Mouse (Mus musculus) WW6 (cell line): ENCODE measurements at regions not wholly inside any gene's neighbourhood (a gene's known extent, or its start where the extent isn't known, plus 50 kb on each side); places are given as distances from the start of the nearest gene placed in this dataset.

Experiments used
- DNase-seq: peaks from one replicate; pipeline ENCODE4 v3.0.0-alpha.2; 2013; ENCODE audit warnings: low read depth, low spot score

- DNase-seq = no peak
These were observed 93.3 kb downstream of the Zfp281 start for GRCm38 (mm10) chr1:136717830-136718517.

GRCm38 (mm10) chr1:136723839-136724443, 99.2 kb downstream of the Zfp281 start:
- DNase-seq = no peak

GRCm38 (mm10) chr1:136725242-136725641, 100.5 kb downstream of the Zfp281 start:
- DNase-seq = no peak

- no peak for DNase-seq
These were observed 101.6 kb downstream of the Zfp281 start for GRCm38 (mm10) chr1:136726145-136726935.

- peak; percentile 50 for DNase-seq
These were observed 103.3 kb downstream of the Zfp281 start for GRCm38 (mm10) chr1:136727868-136728631.

- DNase-seq = no peak
These were observed 103.9 kb downstream of the Zfp281 start for GRCm38 (mm10) chr1:136728632-136728944.

GRCm38 (mm10) chr1:136730638-136731037, 105.9 kb downstream of the Zfp281 start:
- DNase-seq = no peak

- DNase-seq = no peak
These were observed 113.3 kb downstream of the Zfp281 start for GRCm38 (mm10) chr1:136738030-136738429.

- peak; percentile 38 for DNase-seq
These were observed 114.8 kb downstream of the Zfp281 start for GRCm38 (mm10) chr1:136739486-136739885.

GRCm38 (mm10) chr1:136741061-136741460, 116.4 kb downstream of the Zfp281 start:
- DNase-seq = no peak

GRCm38 (mm10) chr1:136749188-136749587, 124.5 kb downstream of the Zfp281 start:
- no peak for DNase-seq

GRCm38 (mm10) chr1:136751464-136752191, 126.9 kb downstream of the Zfp281 start:
- DNase-seq = no peak

- peak; percentile 49 for DNase-seq
These were observed 129.6 kb downstream of the Zfp281 start for GRCm38 (mm10) chr1:136754286-136754685.

GRCm38 (mm10) chr1:136758730-136759129, 134.0 kb downstream of the Zfp281 start:
- DNase-seq = peak; percentile 69

GRCm38 (mm10) chr1:136759164-136759563, 134.5 kb downstream of the Zfp281 start:
- peak; percentile 54 for DNase-seq

- DNase-seq = no peak
These were observed 136.8 kb downstream of the Zfp281 start for GRCm38 (mm10) chr1:136761467-136761866.

- no peak for DNase-seq
These were observed 144.3 kb downstream of the Zfp281 start for GRCm38 (mm10) chr1:136768969-136769401.

- DNase-seq = peak; percentile 45
These were observed 149.0 kb downstream of the Zfp281 start for GRCm38 (mm10) chr1:136773743-136774142.

- DNase-seq = no peak
These were observed 151.5 kb downstream of the Zfp281 start for GRCm38 (mm10) chr1:136776211-136776610.

- no peak for DNase-seq
These were observed 152.7 kb downstream of the Zfp281 start for GRCm38 (mm10) chr1:136777263-136777980.
